Mouse (Mus musculus) intestine, postnatal 0 days (tissue): Measurements from ENCODE around the gene Stra8. TPM values are rescaled to one million over a fixed set of nuclear protein-coding genes. Genes with fewer than 3 reads are reported as not detected.

ENCODE experiments used
- ATAC-seq: fragments of 200-750 bp; cut with Nextera tagmentation; 2 replicates; pipeline ENCODE4 v1.8.0; 2017; ENCODE audit warnings: mild to moderate bottlenecking, moderate TSS enrichment, moderate library complexity
- H3K27ac ChIP-seq: fragments of 300-500 bp; sonication (generic); 2 replicates; pipeline ENCODE4 v1.5.1; 2014; ENCODE audit warnings: mild to moderate bottlenecking, low read depth, low read length, moderate library complexity
- H3K27me3 ChIP-seq: fragments of 300-500 bp; sonication (generic); replicated peaks from 2 replicates; pipeline ENCODE4 v1.6.1; 2014; ENCODE audit warnings: low read length, mixed read lengths; ENCODE audit not compliant: control insufficient read depth, insufficient read depth
- H3K36me3 ChIP-seq: fragments of 300-500 bp; sonication (generic); 2 replicates; pipeline ENCODE4 v1.6.1; 2014; ENCODE audit warnings: mild to moderate bottlenecking, moderate library complexity; ENCODE audit not compliant: control insufficient read depth, insufficient read depth
- H3K4me1 ChIP-seq: fragments of 300-500 bp; sonication (generic); replicated peaks from 2 replicates; pipeline ENCODE4 v1.6.1; 2014; ENCODE audit warnings: antibody characterized with exemption, low read length, mixed read lengths; ENCODE audit not compliant: control insufficient read depth, insufficient read depth
- H3K4me2 ChIP-seq: fragments of 300-500 bp; sonication (generic); replicated peaks from 2 replicates; pipeline ENCODE4 v1.6.1; 2014; ENCODE audit warnings: low read depth, mild to moderate bottlenecking, moderate library complexity
- H3K4me3 ChIP-seq: fragments of 300-500 bp; sonication (generic); 2 replicates; pipeline ENCODE4 v1.5.1; 2014; ENCODE audit warnings: low read depth, low read length
- H3K9ac ChIP-seq: fragments of 300-500 bp; sonication (generic); 2 replicates; pipeline ENCODE4 v1.6.1; 2014; ENCODE audit warnings: mild to moderate bottlenecking, low read depth, low read length
- H3K9me3 ChIP-seq: fragments of 300-500 bp; sonication (generic); 2 replicates; pipeline ENCODE4 v1.6.1; 2016; ENCODE audit warnings: mixed run types; ENCODE audit not compliant: control insufficient read depth
- CTCF ChIP-seq: sonication (generic); IDR thresholded peaks from 2 replicates; pipeline ENCODE4 v1.5.1; 2016; ENCODE audit warnings: low read depth, mild to moderate bottlenecking, control low read depth, antibody characterized with exemption, moderate library complexity
- WGBS: fragments of 180-500 bp; shearing (Covaris S2); extraction: QIAGEN DNeasy Blood & Tissue Kit; methylation state at CpG from one replicate; pipeline ENCODE4 v1.1.7; 2014; 5-methylcytosine and 5-hydroxymethylcytosine counted together
- polyA plus RNA-seq: library from polyadenylated mRNA; unstranded; fragments of >200 nt; fragmentation: Nextera tagmentation; extraction: Ambion mirVana; gene quantifications from 2 replicates; pipeline ENCODE4 v1.2.1, GENCODE M21; 2015

Stra8 gene
- polyA plus RNA-seq = not detected in 2 replicates

DNA sequence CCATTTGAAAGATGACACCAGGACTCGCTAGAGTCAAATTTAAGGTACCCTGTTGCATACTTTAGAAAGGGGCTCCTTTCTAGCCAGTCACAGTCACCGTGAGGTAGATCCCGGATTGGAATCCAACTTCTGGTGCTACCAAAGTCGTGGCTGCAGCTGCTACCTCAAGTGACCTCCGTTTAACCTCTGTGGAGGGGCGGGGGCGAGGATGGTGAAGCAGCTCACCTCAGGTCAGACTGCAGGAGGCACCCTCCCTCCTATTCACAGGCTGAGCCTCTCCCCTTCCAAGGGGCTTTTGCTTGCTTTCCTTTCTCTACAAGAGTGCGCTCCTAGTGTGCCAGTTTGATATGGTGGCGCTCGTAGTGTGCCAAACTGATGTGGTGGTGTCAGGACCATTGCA is at the start of gene Stra8:
Gene Stra8, plus strand, starts transcription at position 208 of the 400 bp plus-strand sequence.
- H3K9me3 ChIP-seq = no peaks in the 10 kb centered on the region
- H3K4me3 ChIP-seq = no peak within 1 kb of the TSS
- H3K4me1 ChIP-seq = no peaks in the 10 kb centered on the region
- H3K4me2 ChIP-seq = no peak within 1 kb of the TSS
- no peak for TF ChIP-seq CTCF
- H3K9ac ChIP-seq = no peak within 1 kb of the TSS
- no peaks in the 10 kb centered on the region for H3K36me3 ChIP-seq
- no peak for ATAC-seq
- H3K27me3 ChIP-seq = no peaks in the 10 kb centered on the region
- WGBS = 58% methylated on average over 10 of the region's 10 CpGs
- no peak within 1 kb of the TSS for H3K27ac ChIP-seq

DNA sequence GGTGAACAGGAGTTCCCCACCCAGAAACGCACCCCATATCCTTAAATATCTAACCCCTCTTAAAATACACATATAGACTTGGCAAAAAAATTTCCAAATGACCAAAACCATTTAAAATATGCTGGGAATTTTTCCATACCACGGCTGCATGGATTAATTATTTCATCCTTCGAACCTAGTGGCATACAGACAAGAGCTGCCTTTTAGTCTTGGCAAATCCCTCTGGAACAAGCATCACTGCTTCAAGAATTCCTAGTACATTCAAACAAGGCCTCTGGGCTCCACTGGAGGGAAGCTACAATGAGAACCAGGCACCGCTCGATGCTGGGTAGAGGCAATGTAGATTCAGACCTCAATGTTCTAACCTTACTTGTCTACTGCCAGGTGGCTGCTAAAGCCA is 49.2 kb upstream of the Stra8 start:
- 71% methylated on average over 5 of the region's 5 CpGs for WGBS

DNA sequence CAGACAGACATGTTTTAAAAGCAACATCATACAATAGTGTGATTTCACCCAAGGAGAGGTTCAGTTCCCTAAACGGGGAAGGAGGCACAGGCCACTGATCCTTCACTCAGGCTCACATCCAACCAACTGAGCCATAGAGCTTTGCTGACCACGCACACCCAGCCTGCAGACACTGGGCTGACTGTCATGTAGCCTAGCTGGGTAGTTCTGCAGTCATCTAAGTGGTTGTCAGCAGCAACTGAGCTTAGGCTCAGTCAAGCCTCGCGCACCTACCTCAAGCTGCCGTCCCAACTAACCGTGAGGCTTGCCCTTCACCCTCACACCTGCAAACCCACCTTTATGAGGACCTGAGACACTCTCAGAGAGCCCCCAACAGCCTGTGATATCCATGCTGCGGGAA is 48.0 kb upstream of the Stra8 start:
- no peak overlapping the region for H3K27ac ChIP-seq
- H3K27me3 ChIP-seq = no peaks in the 10 kb centered on the region
- no peak overlapping the region for H3K4me3 ChIP-seq
- no peak for TF ChIP-seq CTCF
- H3K4me1 ChIP-seq = 0 out of 2 replicates have a peak, but pooled peaks cover 3% of the 10 kb centered on the region
- no peaks in the 10 kb centered on the region for H3K9me3 ChIP-seq
- ATAC-seq = no peak
- no peak overlapping the region for H3K9ac ChIP-seq
- WGBS = 90% methylated on average over 7 of the region's 7 CpGs
- H3K36me3 ChIP-seq = peaks cover 10% of the 10 kb centered on the region; the same call in 1 of the 2 replicates
- H3K4me2 ChIP-seq = no peak overlapping the region

More for the DNA sequence above, 49.2 kb upstream of the Stra8 start:
- no peak for TF ChIP-seq CTCF
- H3K4me2 ChIP-seq = no peak overlapping the region
- H3K9me3 ChIP-seq = no peaks in the 10 kb centered on the region
- no peak overlapping the region for H3K9ac ChIP-seq
- H3K27ac ChIP-seq = no peak overlapping the region
- no peaks in the 10 kb centered on the region; the same call in 1 of the 2 replicates for H3K4me1 ChIP-seq
- H3K27me3 ChIP-seq = no peaks in the 10 kb centered on the region
- ATAC-seq = no peak
- no peak overlapping the region for H3K4me3 ChIP-seq
- peaks cover 10% of the 10 kb centered on the region; the same call in 1 of the 2 replicates for H3K36me3 ChIP-seq

DNA sequence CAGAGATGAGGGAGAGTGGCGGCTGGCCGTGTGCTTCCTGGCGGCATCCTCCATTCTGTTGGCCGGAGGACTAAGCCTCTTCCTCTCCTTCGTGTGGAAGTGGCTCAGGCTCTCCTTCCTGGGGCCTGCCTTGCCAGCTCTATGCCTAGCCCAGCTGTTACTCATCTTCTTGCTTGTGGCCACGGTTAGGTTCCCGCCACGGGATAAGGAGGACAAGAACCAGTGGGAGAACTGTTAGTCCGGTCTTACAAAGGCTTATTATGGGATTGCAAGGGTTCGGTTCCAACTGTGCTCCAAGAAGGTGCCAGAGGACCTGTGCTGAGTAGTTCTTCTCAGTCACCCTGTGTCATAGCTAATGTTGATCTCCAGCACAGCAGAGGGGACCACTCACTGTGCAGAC is 47.1 kb upstream of the Stra8 start:
- WGBS = 83% methylated on average over 10 of the region's 10 CpGs
- Histone ChIP-seq H3K27me3 (no peaks in the 10 kb centered on the region), H3K4me1 (peaks cover 5% of the 10 kb centered on the region; the same call in 1 of the 2 replicates), H3K36me3 (peaks cover 10% of the 10 kb centered on the region; the same call in 1 of the 2 replicates), H3K27ac (no peak overlapping the region), H3K9ac (no peak overlapping the region), H3K4me3 (no peak overlapping the region), H3K4me2 (no peak overlapping the region), H3K9me3 (no peaks in the 10 kb centered on the region)
- no peak for TF ChIP-seq CTCF
- ATAC-seq = no peak

DNA sequence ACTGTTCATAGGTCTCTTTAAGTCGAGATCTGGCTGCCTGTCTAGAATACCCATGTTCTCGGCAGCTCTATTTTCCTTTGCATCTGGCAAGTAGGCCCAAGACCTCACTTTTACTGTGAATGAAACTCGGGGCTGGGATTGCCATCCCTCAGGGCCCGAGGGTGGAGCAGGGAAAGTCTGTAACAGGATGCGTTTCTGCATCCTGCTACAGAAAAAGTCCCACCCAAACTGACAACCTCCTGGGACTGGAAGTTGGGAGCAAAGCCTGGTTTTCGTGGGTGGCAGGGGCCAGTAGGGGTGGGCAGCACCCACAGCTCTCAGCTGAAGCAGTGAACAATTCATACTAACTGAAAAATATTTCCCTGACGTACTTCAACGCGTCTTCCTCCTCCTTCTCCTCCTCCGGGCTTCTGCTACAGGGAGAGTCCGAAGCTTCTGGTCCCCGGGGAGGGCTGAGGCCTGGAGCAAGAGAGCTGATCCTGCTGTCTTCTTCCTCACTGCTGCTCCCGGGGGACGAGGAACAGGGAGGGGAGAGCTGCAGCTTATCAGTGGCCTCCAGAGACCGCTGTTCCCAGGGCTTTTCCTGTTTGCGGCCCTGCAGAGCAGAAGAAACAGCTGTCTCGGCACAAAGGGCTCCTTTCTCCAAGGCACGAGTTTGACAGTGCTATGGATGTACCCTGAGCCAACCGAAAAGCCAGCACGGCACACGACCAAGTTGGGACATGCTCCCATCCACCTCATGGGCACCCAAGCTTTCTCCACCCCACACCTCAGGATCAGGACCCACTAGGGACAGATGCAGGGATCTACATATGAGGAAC is 45.7 kb upstream of the Stra8 start:
- WGBS = 58% methylated on average over 21 of the region's 21 CpGs
- Histone ChIP-seq H3K9me3 (no peaks in the 10 kb centered on the region), H3K4me2 (no peak overlapping the region), H3K36me3 (peaks cover 10% of the 10 kb centered on the region; the same call in 1 of the 2 replicates), H3K4me3 (no peak overlapping the region), H3K9ac (no peak overlapping the region), H3K27ac (peak overlapping the region; percentile 35), H3K4me1 (peaks cover 5% of the 10 kb centered on the region; the same call in 1 of the 2 replicates), H3K27me3 (no peaks in the 10 kb centered on the region)
- TF ChIP-seq CTCF = peak; percentile 51
- no peak for ATAC-seq

DNA sequence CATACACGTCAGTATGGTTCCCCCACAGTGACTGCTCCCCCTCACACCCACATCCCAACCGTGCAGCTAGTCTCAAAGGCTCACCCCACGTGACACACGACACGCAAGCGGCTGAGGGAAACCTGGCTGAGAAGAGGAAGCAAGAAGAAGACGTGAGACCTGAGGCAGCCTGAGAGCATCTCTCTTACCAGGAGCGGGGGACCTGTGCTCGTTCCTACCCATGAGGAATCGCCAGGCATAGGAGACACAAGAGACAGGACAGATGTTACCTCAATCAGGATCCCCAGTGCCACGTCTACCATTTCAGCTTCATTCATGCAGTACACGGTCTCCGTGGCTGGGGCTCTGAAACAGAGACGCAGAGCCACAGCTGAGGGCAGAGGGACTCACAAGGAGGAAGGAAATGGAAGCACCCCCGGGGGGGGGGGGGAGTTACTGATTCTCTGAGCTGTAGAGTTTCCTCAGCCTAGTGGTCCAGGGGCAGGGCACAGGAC is 44.6 kb upstream of the Stra8 start:
- peak overlapping the region; percentile 93 for H3K27ac ChIP-seq
- 89% methylated on average over 15 of the region's 15 CpGs for WGBS
- H3K36me3 ChIP-seq = peaks cover 10% of the 10 kb centered on the region; the same call in 1 of the 2 replicates
- H3K4me3 ChIP-seq = no peak overlapping the region
- no peaks in the 10 kb centered on the region for H3K9me3 ChIP-seq
- no peak overlapping the region for H3K9ac ChIP-seq
- ATAC-seq = no peak
- H3K4me2 ChIP-seq = no peak overlapping the region
- no peaks in the 10 kb centered on the region for H3K27me3 ChIP-seq
- H3K4me1 ChIP-seq = peaks cover 5% of the 10 kb centered on the region; the same call in 1 of the 2 replicates
- TF ChIP-seq CTCF = no peak
